14 mouse cellular contexts compared by ENCODE assay signal in the genomic region with DNA sequence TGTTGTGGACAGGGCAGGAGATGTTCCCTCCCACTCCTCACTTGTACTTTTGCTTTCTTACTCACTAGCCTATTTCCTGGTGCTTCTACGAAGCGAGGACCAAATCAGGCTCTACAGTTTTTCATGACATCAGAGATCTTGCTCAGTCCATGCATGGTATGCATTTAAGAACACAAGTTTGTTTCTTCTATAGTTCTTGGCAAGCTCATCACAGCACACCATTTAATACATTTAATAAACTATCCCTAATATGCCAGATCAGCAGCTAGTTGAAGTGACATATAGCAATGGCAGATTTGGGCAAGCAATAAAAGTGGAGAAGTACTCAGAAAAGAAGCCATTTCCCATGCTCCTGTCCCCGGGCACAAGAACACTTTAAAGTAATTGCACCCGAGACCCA.
"Had no signal": no experiment of that assay in that cellular context is flagged by ENCODE, and none has a peak within 500 bp of the region (broad histone marks: within the 10 kb centered on the region; RNA-seq: fewer than 3 reads in every experiment).

No protein-coding gene starts in this region.

- H3K9me3 ChIP-seq: liver, embryonic 12.5 days; midbrain, embryonic 10.5 days; midbrain, embryonic 12.5 days; neural tube, embryonic 12.5 days had no signal

- ATAC-seq: liver, embryonic 12.5 days; midbrain, embryonic 16.5 days had no signal

- DNase-seq: lung, adult 2 months; lung, postnatal 10 days; lung, postnatal 4 days; midbrain, embryonic 14.5 days; right cerebral cortex, postnatal 14 days; thymus, adult 2 months; thymus, postnatal 25 days; thymus, postnatal 4 days had no signal

- H3K27me3 ChIP-seq: liver, embryonic 12.5 days; midbrain, embryonic 12.5 days; neural tube, embryonic 12.5 days had no signal

- H3K4me2 ChIP-seq: liver, embryonic 12.5 days; midbrain, embryonic 12.5 days; neural tube, embryonic 12.5 days had no signal

- H3K9ac ChIP-seq: liver, embryonic 12.5 days; liver, embryonic 14.5 days; midbrain, embryonic 12.5 days; neural tube, embryonic 12.5 days had no signal

- H3K36me3 ChIP-seq: liver, embryonic 12.5 days; midbrain, embryonic 10.5 days; midbrain, embryonic 12.5 days; neural tube, embryonic 12.5 days had no signal

- H3K27ac ChIP-seq: liver, embryonic 12.5 days; liver, embryonic 14.5 days; midbrain, embryonic 10.5 days; midbrain, embryonic 12.5 days; neural tube, embryonic 12.5 days had no signal

- H3K4me3 ChIP-seq: liver, embryonic 12.5 days; midbrain, embryonic 10.5 days; midbrain, embryonic 12.5 days; neural tube, embryonic 12.5 days had no signal

- H3K4me1 ChIP-seq: liver, embryonic 12.5 days; midbrain, embryonic 10.5 days; midbrain, embryonic 12.5 days; neural tube, embryonic 12.5 days had no signal
